Mouse (Mus musculus): ENCODE measurements around the gene Sh2d4b.

The Sh2d4b gene

GRCm38 (mm10) chr14:40893196-40893595 is at the start of gene Sh2d4b:
Gene Sh2d4b (minus strand): TSS chr14:40893266.
- DNase-seq (ENCODE audit: low read depth, low spot score) = no peak

- no peak for DNase-seq (ENCODE audit: low read depth, low spot score)
Measured at GRCm38 (mm10) chr14:40942429-40942828, 49.4 kb upstream of the Sh2d4b start.

- no peak for DNase-seq (ENCODE audit: low read depth, low spot score)
Measured at GRCm38 (mm10) chr14:40938380-40938987, 45.4 kb upstream of the Sh2d4b start.

GRCm38 (mm10) chr14:40937052-40937451 is 44.0 kb upstream of the Sh2d4b start:
- no peak for DNase-seq (ENCODE audit: low read depth, low spot score)

- DNase-seq (ENCODE audit: low read depth, low spot score) = no peak
Measured at GRCm38 (mm10) chr14:40935481-40935880, 42.4 kb upstream of the Sh2d4b start.

GRCm38 (mm10) chr14:40935054-40935453 is 42.0 kb upstream of the Sh2d4b start:
- no peak for DNase-seq (ENCODE audit: low read depth, low spot score)

- no peak for DNase-seq (ENCODE audit: low read depth, low spot score)
Measured at GRCm38 (mm10) chr14:40933328-40933727, 40.3 kb upstream of the Sh2d4b start.

GRCm38 (mm10) chr14:40932225-40932624 is 39.2 kb upstream of the Sh2d4b start:
- no peak for DNase-seq (ENCODE audit: low read depth, low spot score)

- no peak for DNase-seq (ENCODE audit: low read depth, low spot score)
Measured at GRCm38 (mm10) chr14:40931115-40931829, 38.2 kb upstream of the Sh2d4b start.

GRCm38 (mm10) chr14:40929943-40930342 is 36.9 kb upstream of the Sh2d4b start:
- no peak for DNase-seq (ENCODE audit: low read depth, low spot score)

GRCm38 (mm10) chr14:40928897-40929296 is 35.8 kb upstream of the Sh2d4b start:
- DNase-seq (ENCODE audit: low read depth, low spot score) = no peak

- DNase-seq (ENCODE audit: low read depth, low spot score) = no peak
Measured at GRCm38 (mm10) chr14:40927041-40927440, 34.0 kb upstream of the Sh2d4b start.

- peak; percentile 34 for DNase-seq (ENCODE audit: low read depth, low spot score)
Measured at GRCm38 (mm10) chr14:40924378-40925113, 31.5 kb upstream of the Sh2d4b start.

- DNase-seq (ENCODE audit: low read depth, low spot score) = no peak
Measured at GRCm38 (mm10) chr14:40921241-40921640, 28.2 kb upstream of the Sh2d4b start.

GRCm38 (mm10) chr14:40919521-40919920 is 26.5 kb upstream of the Sh2d4b start:
- no peak for DNase-seq (ENCODE audit: low read depth, low spot score)

- no peak for DNase-seq (ENCODE audit: low read depth, low spot score)
Measured at GRCm38 (mm10) chr14:40918477-40918876, 25.4 kb upstream of the Sh2d4b start.

GRCm38 (mm10) chr14:40917632-40918031 is 24.6 kb upstream of the Sh2d4b start:
- peak; percentile 86 for DNase-seq (ENCODE audit: low read depth, low spot score)

GRCm38 (mm10) chr14:40916667-40917066 is 23.6 kb upstream of the Sh2d4b start:
- no peak for DNase-seq (ENCODE audit: low read depth, low spot score)

GRCm38 (mm10) chr14:40915838-40916237 is 22.8 kb upstream of the Sh2d4b start:
- no peak for DNase-seq (ENCODE audit: low read depth, low spot score)

GRCm38 (mm10) chr14:40914701-40915100 is 21.6 kb upstream of the Sh2d4b start:
- no peak for DNase-seq (ENCODE audit: low read depth, low spot score)

- no peak for DNase-seq (ENCODE audit: low read depth, low spot score)
Measured at GRCm38 (mm10) chr14:40913709-40914108, 20.6 kb upstream of the Sh2d4b start.

- no peak for DNase-seq (ENCODE audit: low read depth, low spot score)
Measured at GRCm38 (mm10) chr14:40911529-40911928, 18.5 kb upstream of the Sh2d4b start.

- DNase-seq (ENCODE audit: low read depth, low spot score) = no peak
Measured at GRCm38 (mm10) chr14:40908763-40909162, 15.7 kb upstream of the Sh2d4b start.

Data from forelimb bud, embryonic 11.5 days (tissue).